Mouse (Mus musculus) cerebellum, postnatal 14 days (tissue): ENCODE results near the gene Tmem117.

Source experiments
- DNase-seq, 2 experiments: peaks; one replicate each; pipeline ENCODE4 v3.0.0; 2021; ENCODE audit warnings: mixed read lengths in 2 of 2

Gene Tmem117

GRCm38 (mm10) chr15:95044011-95044410 lies 415.0 kb downstream of the Tmem117 start:
- peak; percentile 89 to 93 for DNase-seq

GRCm38 (mm10) chr15:95047486-95047885 lies 418.5 kb downstream of the Tmem117 start:
- DNase-seq: peak; percentile 32 to 56

- peak; percentile 75 to 76 for DNase-seq
Measured at GRCm38 (mm10) chr15:95049171-95049729, 420.2 kb downstream of the Tmem117 start.

DNA sequence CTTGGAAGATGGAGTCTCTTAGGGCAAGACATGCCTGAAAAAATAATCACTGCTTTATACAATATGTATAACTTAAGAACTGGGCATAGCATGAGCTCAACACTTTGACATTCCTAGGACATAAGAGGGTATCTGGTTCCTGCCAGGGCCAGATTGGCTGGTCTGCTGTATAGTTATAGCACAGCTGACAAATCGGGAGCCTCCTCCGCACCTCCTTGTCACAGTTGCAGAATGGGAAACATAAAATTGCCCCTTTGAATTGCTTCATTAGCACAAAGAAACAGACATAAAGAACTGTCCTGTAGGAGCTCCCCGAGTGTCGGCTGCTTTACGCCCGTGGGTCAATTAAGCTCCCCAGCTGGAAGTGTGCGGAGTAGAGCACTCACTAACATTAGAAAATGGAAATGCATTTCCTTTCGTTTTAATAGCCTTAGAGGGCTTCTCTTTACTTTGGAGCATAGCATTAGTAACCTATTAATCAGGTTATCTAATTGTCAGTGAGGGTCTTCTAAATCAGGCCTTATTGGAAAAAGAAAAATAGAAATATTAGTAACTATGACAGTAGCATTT lies 426.1 kb downstream of the Tmem117 start:
- no peak for DNase-seq

DNA sequence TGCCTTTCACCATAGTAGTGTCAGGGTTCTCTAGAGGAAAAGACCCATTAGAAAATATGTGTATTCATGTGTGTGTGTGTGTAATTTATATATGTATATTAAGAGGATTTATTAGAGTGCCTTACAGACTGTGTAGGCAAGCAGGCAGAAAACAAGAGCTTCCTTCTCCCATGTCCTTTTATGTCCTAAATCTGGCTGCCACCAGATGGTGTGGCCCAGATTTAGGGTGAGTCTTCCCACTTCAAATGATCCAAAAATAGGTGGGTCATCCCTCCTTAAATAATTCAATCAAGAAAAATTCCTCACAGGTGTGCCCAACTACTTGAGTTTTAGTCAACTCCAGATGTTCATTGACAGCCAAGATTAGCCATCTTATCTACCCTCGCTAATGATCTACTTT lies 439.0 kb downstream of the Tmem117 start:
- no peak for DNase-seq

DNA sequence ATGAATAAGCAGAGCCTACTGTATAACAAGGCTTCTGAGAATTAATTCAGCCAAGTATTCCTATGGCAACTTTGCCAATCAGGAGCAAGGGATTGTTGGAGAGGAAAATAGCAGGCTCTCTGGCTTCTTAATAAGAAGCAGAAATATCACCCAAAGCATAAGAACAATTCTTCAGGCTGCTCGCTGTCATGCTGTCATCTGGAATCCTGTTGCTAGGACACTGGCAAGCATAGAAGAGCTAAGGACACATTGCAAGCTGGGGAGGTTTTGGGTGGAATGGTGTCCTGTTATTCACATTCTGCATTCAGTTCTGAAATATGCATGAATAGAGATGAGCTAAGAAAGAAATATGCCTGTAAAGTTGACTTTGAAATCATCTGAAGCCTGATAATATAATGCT lies 439.8 kb downstream of the Tmem117 start:
- DNase-seq: no peak

GRCm38 (mm10) chr15:95070881-95071280 lies 441.8 kb downstream of the Tmem117 start:
- DNase-seq: no peak

- DNase-seq: peak; percentile 57 to 64
Measured at GRCm38 (mm10) chr15:95075356-95075755, 446.3 kb downstream of the Tmem117 start.

DNA sequence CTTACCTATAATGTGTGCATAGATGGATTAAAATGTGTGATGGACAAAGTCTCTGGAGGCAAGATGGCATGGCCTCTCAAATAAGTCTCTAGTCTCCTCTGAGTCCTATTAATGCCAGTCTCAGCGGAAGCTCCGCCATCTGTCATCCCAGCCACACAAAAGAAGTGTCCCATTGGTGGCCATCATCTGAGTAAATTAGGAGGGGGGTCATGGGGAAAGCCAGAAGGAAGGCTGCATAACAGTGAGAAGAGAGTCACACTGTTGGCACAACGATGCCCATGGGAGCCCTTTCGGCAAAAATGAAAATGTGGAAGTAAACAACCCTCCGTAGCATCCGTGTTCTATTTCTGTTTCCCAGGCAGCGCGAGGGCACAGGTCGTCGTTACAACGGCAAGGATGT lies 452.6 kb downstream of the Tmem117 start:
- peak; percentile 40 to 60 for DNase-seq

GRCm38 (mm10) chr15:95085962-95086361 lies 456.9 kb downstream of the Tmem117 start:
- peak; percentile 61 to 69 for DNase-seq

GRCm38 (mm10) chr15:95100133-95100532 lies 471.1 kb downstream of the Tmem117 start:
- no peak for DNase-seq

- DNase-seq: no peak
Measured at GRCm38 (mm10) chr15:95101522-95101921, 472.5 kb downstream of the Tmem117 start.

- peak; percentile 22 to 29 for DNase-seq
Measured at GRCm38 (mm10) chr15:95107246-95107809, 478.3 kb downstream of the Tmem117 start.

- DNase-seq: peak; percentile 36 to 54
Measured at GRCm38 (mm10) chr15:95108626-95109025, 479.6 kb downstream of the Tmem117 start.

DNA sequence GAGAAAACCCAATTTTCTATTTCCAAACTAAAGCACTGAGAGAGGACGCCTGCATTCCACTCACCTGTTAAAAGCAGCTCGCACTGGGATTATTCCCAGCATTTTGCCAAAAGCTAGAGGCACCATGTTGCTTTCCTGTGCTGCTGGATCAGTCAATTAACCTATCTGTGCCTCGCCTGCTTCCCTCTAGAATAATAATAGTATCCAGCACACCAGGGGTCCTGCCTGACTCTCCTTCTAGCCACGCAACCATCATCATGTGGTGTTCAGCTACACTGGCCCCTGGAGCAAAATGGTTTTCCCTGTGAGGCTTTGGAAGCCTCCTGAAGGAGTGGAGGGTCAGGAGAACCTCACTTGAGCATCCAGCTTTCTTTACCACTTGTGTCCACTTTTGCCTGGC lies 502.4 kb downstream of the Tmem117 start:
- DNase-seq: no peak

GRCm38 (mm10) chr15:95135926-95136609 lies 507.0 kb downstream of the Tmem117 start:
- no peak for DNase-seq

- no peak for DNase-seq
Measured at GRCm38 (mm10) chr15:95137018-95137810, 508.2 kb downstream of the Tmem117 start.

- DNase-seq: no peak
Measured at GRCm38 (mm10) chr15:95138709-95139409, 509.8 kb downstream of the Tmem117 start.

DNA sequence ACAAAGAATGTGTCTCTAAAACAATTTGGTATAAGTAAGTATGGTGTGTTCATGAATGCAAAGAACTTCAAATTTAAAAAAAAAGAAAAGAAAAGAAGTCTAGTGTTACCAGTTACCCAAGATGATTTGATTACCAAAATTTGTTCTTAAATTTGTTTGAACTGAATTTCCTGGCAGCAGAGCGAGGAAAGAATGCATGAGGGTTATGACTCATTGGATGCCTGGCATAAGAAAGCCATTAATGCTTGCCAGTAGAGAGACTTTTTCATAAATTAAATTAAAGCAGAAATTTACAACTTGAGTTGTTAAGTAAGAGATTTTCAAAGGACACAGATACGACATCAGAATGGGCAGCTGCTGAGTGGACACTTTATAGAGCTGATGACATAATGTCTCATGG lies 515.1 kb downstream of the Tmem117 start:
- DNase-seq: no peak

- no peak for DNase-seq
Measured at GRCm38 (mm10) chr15:95145118-95145517, 516.1 kb downstream of the Tmem117 start.
